Mouse (Mus musculus) kidney, embryonic 16.5 days (tissue): Measurements from ENCODE around the gene Nfkbie. TPM values are rescaled to one million over a fixed set of nuclear protein-coding genes. Genes with fewer than 3 reads are reported as not detected.

Experiments used
- polyA plus RNA-seq: library from polyadenylated mRNA; unstranded; fragments of >200 nt; fragmentation: Nextera tagmentation; extraction: Ambion mirVana; gene quantifications from 2 replicates; pipeline ENCODE4 v1.2.1, GENCODE M21; 2015

Nfkbie gene
- polyA plus RNA-seq, 1 experiment from 2014 or later: 5.9 TPM

Other genes with a start within 250 kb of the Nfkbie start
- gene Cdc5l, start 122.0 kb upstream of the Nfkbie start, polyA plus RNA-seq: 57.6 and 65.0 TPM in 2 replicates
- gene Spats1, start 80.3 kb upstream of the Nfkbie start, polyA plus RNA-seq: 0.16 and 0.44 TPM in 2 replicates
- gene Aars2, start 48.9 kb upstream of the Nfkbie start, polyA plus RNA-seq: 26.3 and 29.8 TPM in 2 replicates
- 0.63 and 0.81 TPM in 2 replicates for gene Tcte1, start 32.3 kb upstream of the Nfkbie start, polyA plus RNA-seq
- 3.5 and 3.8 TPM in 2 replicates for gene Tmem151b, start 6.0 kb upstream of the Nfkbie start, polyA plus RNA-seq
- 159 and 170 TPM in 2 replicates for gene Slc35b2, start 8.2 kb downstream of the Nfkbie start, polyA plus RNA-seq
- 1,922 and 2,030 TPM in 2 replicates for gene Hsp90ab1, start 17.6 kb downstream of the Nfkbie start, polyA plus RNA-seq
- 107 and 116 TPM in 2 replicates for gene Slc29a1, start 43.9 kb downstream of the Nfkbie start, polyA plus RNA-seq
- gene Mymx, start 46.4 kb downstream of the Nfkbie start, polyA plus RNA-seq: 6.2 and 7.4 TPM in 2 replicates
- 0.60 and 0.72 TPM in 2 replicates for gene Capn11, start 103.6 kb downstream of the Nfkbie start, polyA plus RNA-seq
- gene Mrpl14, start 130.6 kb downstream of the Nfkbie start, polyA plus RNA-seq: 140 and 162 TPM in 2 replicates
- gene Tmem63b, start 131.2 kb downstream of the Nfkbie start, polyA plus RNA-seq: 35.6 and 41.5 TPM in 2 replicates
- not detected in 2 replicates for gene 1600014C23Rik, start 178.1 kb downstream of the Nfkbie start, polyA plus RNA-seq